Comparison of ENCODE assay signal across 8 mouse cellular contexts in the genomic region with DNA sequence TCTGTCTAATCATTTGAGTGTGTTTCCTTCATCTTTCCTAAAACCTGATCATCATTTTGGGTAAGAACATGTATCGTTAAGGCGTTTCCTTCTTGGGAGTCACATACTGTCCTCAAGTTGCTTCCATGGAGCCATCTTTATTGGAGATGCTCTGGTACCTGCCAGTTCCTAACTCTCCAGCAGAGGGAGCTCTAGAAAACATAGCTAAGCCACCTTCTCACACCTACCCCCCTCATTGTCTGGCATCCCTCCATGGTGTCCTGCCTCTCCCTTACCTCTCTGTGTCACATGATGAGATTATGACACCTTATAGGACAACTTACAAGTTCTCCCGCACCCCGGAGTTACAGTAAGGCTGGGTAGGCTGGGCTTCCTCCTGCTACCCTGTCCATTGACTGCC. TPM values are rescaled to one million over a fixed set of nuclear protein-coding genes. Genes with fewer than 3 reads are reported as not detected.
A peak's percentile ranks its signal among the peaks of the same experiment; 100 is the strongest.
DNase-seq lines count a peak whose midpoint lies in the region; ATAC-seq and TF ChIP-seq lines count a peak whose summit lies in the region.

No protein-coding gene starts in this region.

- TF ChIP-seq POLR2A in brain, embryonic 14.5 days (IDR thresholded peaks at IDR 0.05; ENCODE audit: borderline replicate concordance, extremely low read depth, insufficient read depth, insufficient read length, poor library complexity, severe bottlenecking): no peak

- ATAC-seq in megakaryocyte-erythroid progenitor cell, adult 5-6 weeks (replicated peaks; ENCODE audit: low FRiP score, low TSS enrichment, poor library complexity, severe bottlenecking): peak; percentile 79

- peak; percentile 2 to 6 for DNase-seq in cerebellum, adult 18-20 months
- no peak for DNase-seq in cerebellum, postnatal 4 days (ENCODE audit: low spot score in 2 of 2)
- DNase-seq in left cerebral cortex, adult 11 months (ENCODE audit: low spot score): peak; percentile 12
- DNase-seq in left cerebral cortex, postnatal 36 days (ENCODE audit: low spot score in 2 of 2): no peak
- DNase-seq in brain, embryonic 14.5 days (ENCODE audit: low read depth): no peak
- no peak for DNase-seq in urinary bladder, adult 2 months (ENCODE audit: low spot score)
- no peak for DNase-seq in spleen, postnatal 10 days (ENCODE audit: low spot score in 2 of 2)

- TF ChIP-seq CTCF in brain, embryonic 14.5 days (IDR thresholded peaks at IDR 0.05; ENCODE audit: borderline replicate concordance, extremely low read depth, insufficient read depth, insufficient read length): peak; percentile 49; the same call in 1 of the 2 replicates

- intact Hi-C loops in left cerebral cortex, postnatal 36 days (cut with DNase I): no loop called here

RNA-seq across cellular contexts. Expression of gene Fam196a, which starts 45.3 kb away (rescaled TPM):
- 10 to 100 TPM; 16.3 to 16.5 TPM for total RNA-seq in left cerebral cortex, postnatal 36 days (2021)
- 5.0 and 10.7 TPM in 2 replicates for polyA plus RNA-seq in brain, embryonic 14.5 days (2012; rRNA removed)
- total RNA-seq in megakaryocyte-erythroid progenitor cell, adult 5-6 weeks (2014; fragmentation: Nextera tagmentation): not detected in 2 replicates
- not detected in 2 replicates for total RNA-seq in megakaryocyte-erythroid progenitor cell, adult 5-6 weeks (2017)
- polyA plus RNA-seq in urinary bladder, adult 2 months (2012; rRNA removed): 0.04 TPM in 1 of 2 replicates, not detected in the other

Comparison
In these comparisons a context has a peak if more than half of its experiments do, and no peak if none do; other contexts are left out.
1. DNase-seq: peak in cerebellum, adult 18-20 months (2 of 2) and left cerebral cortex, adult 11 months (single experiment); none in cerebellum, postnatal 4 days (0 of 2), left cerebral cortex, postnatal 36 days (0 of 2), brain, embryonic 14.5 days (single experiment), urinary bladder, adult 2 months (single experiment) and spleen, postnatal 10 days (0 of 2).
2. RNA of gene Fam196a, which starts 45.3 kb away (total RNA-seq): 16.3 to 16.5 TPM in left cerebral cortex, postnatal 36 days; not detected in megakaryocyte-erythroid progenitor cell, adult 5-6 weeks; every median in the first group is over 10 times any median in the second.